Mouse (Mus musculus) ES-E14 (cell line): ENCODE data around the gene Retreg3. TPM values are rescaled to one million over a fixed set of nuclear protein-coding genes. Genes with fewer than 3 reads are reported as not detected.
A peak's percentile ranks its signal among the peaks of the same experiment; 100 is the strongest.

ENCODE experiments used
- DNase-seq: peaks from one replicate; pipeline ENCODE4 v3.0.0-alpha.2; 2013; ENCODE audit warnings: low read depth, low spot score
- H3K27ac ChIP-seq: 2 replicates; pipeline ENCODE4 v1.5.1; 2012; ENCODE audit warnings: low read depth, mild to moderate bottlenecking, low read length, moderate library complexity, mixed read lengths; ENCODE audit not compliant: poor library complexity, insufficient read depth, severe bottlenecking
- H3K36me3 ChIP-seq: 2 replicates; pipeline ENCODE4 v1.6.1; 2012; ENCODE audit warnings: mild to moderate bottlenecking, low read length, moderate library complexity, mixed read lengths; ENCODE audit not compliant: control insufficient read depth, poor library complexity, insufficient read depth, severe bottlenecking
- H3K4me1 ChIP-seq, 2 experiments: fragments of 150-350 bp in 1 of 2; sonication (generic) in 1 of 2; 2 replicates each; pipeline ENCODE4 v1.6.1; 2012; ENCODE audit warnings: low read length in 2 of 2, mild to moderate bottlenecking in 1 of 2, mixed read lengths in 1 of 2; ENCODE audit not compliant: control insufficient read depth in 2 of 2, insufficient read depth in 2 of 2, poor library complexity in 1 of 2
- H3K4me3 ChIP-seq, 2 experiments: fragments of 150-350 bp in 1 of 2; sonication (generic) in 1 of 2; 2 replicates each; pipeline ENCODE4 v1.5.1; 2012; ENCODE audit warnings: low read length in 2 of 2, low read depth in 1 of 2, mild to moderate bottlenecking in 1 of 2, mixed read lengths in 1 of 2; ENCODE audit not compliant: insufficient read depth in 1 of 2, poor library complexity in 1 of 2, severe bottlenecking in 1 of 2
- H3K9ac ChIP-seq: 2 replicates; pipeline ENCODE4 v1.6.1; 2012; ENCODE audit warnings: low read depth, mild to moderate bottlenecking, low read length, mixed read lengths; ENCODE audit not compliant: poor library complexity, insufficient read depth, severe bottlenecking
- H3K9me3 ChIP-seq: fragments of 150-350 bp; sonication (generic); 2 replicates; pipeline ENCODE4 v1.6.1; 2012; ENCODE audit warnings: low read depth, mild to moderate bottlenecking, low read length; ENCODE audit not compliant: control insufficient read depth, insufficient read depth
- CHD2 ChIP-seq: IDR thresholded peaks from 2 replicates; pipeline ENCODE4 v1.6.1; 2014; ENCODE audit warnings: mild to moderate bottlenecking, low read depth, low read length, inconsistent platforms
- HCFC1 ChIP-seq: IDR thresholded peaks from 2 replicates; pipeline ENCODE4 v1.6.1; 2012; ENCODE audit warnings: low read length, inconsistent platforms, borderline replicate concordance; ENCODE audit not compliant: insufficient read depth
- MAFK ChIP-seq: IDR thresholded peaks from 2 replicates; pipeline ENCODE4 v1.6.1; 2014; ENCODE audit warnings: mild to moderate bottlenecking, low read depth, low read length, inconsistent platforms; ENCODE audit not compliant: insufficient read depth
- ZC3H11A ChIP-seq: IDR thresholded peaks from 2 replicates; pipeline ENCODE4 v1.6.1; 2012; ENCODE audit warnings: low read depth, mild to moderate bottlenecking, inconsistent platforms, low read length, borderline replicate concordance
- ZNF384 ChIP-seq: IDR thresholded peaks from 2 replicates; pipeline ENCODE4 v1.6.1; 2012; ENCODE audit warnings: low read depth, low read length, inconsistent platforms
- in situ Hi-C, 2 experiments: fragments of 600-800 bp; cut with MboI; formaldehyde crosslinking; loops; one replicate each; pipeline ENCODE4 v1.15.1; 2025; ENCODE audit warnings: low sequenced_read_pairs in 2 of 2, inconsistent platforms in 1 of 2; ENCODE audit not compliant: unreplicated experiment in 2 of 2
- total RNA-seq: library from RNA; depleted of rRNA; stranded (reverse); fragments of 300-350 nt; gene quantifications from 2 replicates; pipeline ENCODE4 v1.2.3, GENCODE M21; 2012

The Retreg3 gene
- total RNA-seq, 1 experiment: 60.4 TPM

DNA sequence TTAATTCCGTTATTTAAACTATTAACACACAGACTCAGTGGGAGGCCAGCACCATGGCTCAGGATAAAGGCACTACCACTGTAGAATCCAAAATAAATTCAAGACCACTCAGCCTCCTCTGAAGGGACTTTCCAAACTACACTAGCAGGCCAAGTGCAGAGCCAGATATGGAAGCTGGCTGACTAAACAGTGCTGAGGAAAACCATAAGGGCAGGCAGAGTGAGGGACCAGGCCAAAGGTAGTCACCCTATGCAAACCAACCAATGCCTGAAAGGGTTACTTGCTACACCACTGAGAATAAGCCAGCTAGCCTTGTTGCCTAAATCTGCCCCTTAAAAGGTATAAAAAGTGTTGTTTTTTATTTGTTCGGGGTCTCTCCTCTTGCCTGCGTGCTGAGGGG, 7.5 kb downstream of the Retreg3 start:
- Histone ChIP-seq H3K9ac (no peak overlapping the region), H3K9me3 (no peaks in the 10 kb centered on the region), H3K27ac (peak overlapping the region; percentile 43; the same call in 1 of the 2 replicates), H3K4me1 (0 out of 4 replicates have a peak, but pooled peaks cover 0 to 2% of the 10 kb centered on the region in 2 experiments), H3K36me3 (peaks cover 3% of the 10 kb centered on the region; the same call in 1 of the 2 replicates), H3K4me3 (no peak overlapping the region)
- no peak for DNase-seq
- in situ Hi-C loops: no loop called here
- TF ChIP-seq HCFC1 (no peak), CHD2 (no peak), ZC3H11A (no peak), ZNF384 (no peak), MAFK (no peak)

DNA sequence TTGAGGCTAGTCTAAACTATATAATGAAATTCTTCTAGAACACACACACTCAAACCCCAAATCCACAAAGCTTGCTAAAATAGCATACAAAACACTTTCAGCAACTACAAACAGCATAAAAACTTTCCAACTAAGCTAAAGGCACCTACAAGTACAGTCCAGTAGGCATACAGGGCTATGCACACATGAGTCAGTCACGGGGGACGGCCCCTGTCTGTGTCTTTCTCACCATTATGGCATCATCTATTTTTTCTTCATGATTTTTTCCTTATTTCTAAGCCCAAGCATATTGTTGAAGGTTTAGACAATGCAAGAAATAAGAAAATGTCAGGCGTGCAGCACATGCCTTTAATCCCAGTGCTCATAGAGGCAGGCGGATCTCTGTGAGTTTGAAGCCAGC, 8.5 kb downstream of the Retreg3 start:
- no peak overlapping the region for H3K9ac ChIP-seq
- H3K9me3 ChIP-seq: no peaks in the 10 kb centered on the region
- no peak for DNase-seq
- H3K4me3 ChIP-seq: no peak overlapping the region
- TF ChIP-seq MAFK (no peak), HCFC1 (no peak)
- no peak overlapping the region for H3K27ac ChIP-seq
- H3K36me3 ChIP-seq: peaks cover 3% of the 10 kb centered on the region; the same call in 1 of the 2 replicates
- H3K4me1 ChIP-seq: 0 out of 4 replicates have a peak, but pooled peaks cover 0 to 2% of the 10 kb centered on the region in 2 experiments
- in situ Hi-C loops: no loop called here

DNA sequence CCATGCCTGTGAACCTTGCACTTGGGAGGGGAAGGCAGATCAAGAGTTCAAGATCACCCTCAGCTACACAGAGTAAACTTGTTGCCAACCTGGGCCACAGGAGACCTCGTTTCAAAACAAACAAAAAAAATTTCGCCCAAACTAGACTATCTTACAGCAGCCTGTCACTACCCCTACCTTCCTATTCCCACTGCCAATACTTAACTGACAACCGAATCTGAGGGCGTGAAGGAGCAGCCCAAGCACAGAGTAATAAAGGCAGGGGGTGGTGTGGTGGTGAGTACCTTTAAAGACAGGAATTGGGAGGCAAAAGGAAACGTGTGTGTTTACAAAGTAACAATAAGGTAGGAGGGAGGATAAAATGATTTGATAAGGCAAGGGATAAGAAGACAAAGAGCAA, 9.0 kb downstream of the Retreg3 start:
- Histone ChIP-seq H3K9ac (no peak overlapping the region), H3K9me3 (no peaks in the 10 kb centered on the region), H3K27ac (no peak overlapping the region), H3K4me3 (no peak overlapping the region), H3K36me3 (peaks cover 3% of the 10 kb centered on the region; the same call in 1 of the 2 replicates), H3K4me1 (0 out of 4 replicates have a peak, but pooled peaks cover 0 to 2% of the 10 kb centered on the region in 2 experiments)
- in situ Hi-C loops: no loop called here
- no peak for DNase-seq
- TF ChIP-seq ZC3H11A (no peak), MAFK (no peak), ZNF384 (no peak), HCFC1 (no peak), CHD2 (no peak)

DNA sequence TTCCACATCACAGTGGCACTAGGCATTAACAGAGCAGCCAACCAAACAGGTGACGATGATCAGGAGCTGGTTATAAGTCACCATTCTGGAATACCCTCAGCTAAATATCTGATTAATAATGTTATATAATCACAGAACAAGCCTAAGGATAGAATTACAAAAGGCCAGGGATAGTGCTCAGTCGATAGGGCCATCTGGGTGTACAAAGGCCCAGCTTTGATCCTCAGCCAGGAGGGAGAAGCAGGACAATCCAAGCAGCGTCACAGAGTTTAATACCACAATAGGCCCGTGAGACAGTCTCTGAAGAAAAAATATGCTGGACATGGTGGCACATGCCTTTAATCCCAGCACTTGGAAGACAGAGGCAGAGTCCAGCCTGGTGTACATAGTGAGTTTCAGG, 10.3 kb downstream of the Retreg3 start:
- Histone ChIP-seq H3K4me3 (no peak overlapping the region), H3K4me1 (0 out of 4 replicates have a peak, but pooled peaks cover 0 to 2% of the 10 kb centered on the region in 2 experiments), H3K9ac (no peak overlapping the region), H3K36me3 (peaks cover 3% of the 10 kb centered on the region; the same call in 1 of the 2 replicates), H3K9me3 (no peaks in the 10 kb centered on the region), H3K27ac (no peak overlapping the region)
- no peak for DNase-seq
- no peak for TF ChIP-seq MAFK
- no peak for TF ChIP-seq CHD2
- no peak for TF ChIP-seq ZC3H11A
- TF ChIP-seq ZNF384: no peak
- in situ Hi-C loops: no loop called here

DNA sequence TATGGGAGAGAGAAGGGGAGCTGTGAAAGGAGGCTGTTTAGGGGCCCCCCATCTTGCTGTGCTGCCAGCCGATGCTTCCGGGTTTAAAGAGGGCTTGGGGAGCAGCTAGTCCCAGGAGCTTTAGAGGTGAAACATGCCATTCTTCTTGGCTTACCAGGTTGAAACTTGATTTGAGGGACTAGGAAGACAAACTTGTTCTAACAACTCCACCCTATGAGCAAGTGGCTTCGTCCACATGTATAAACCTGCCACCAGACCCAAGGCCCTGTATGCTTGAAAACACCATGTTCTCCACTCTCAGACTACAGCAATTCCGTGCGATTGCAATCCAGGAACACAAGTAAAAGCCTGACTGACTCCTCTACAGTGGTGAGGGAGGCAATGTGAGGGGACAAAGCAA, 16.7 kb downstream of the Retreg3 start:
- no peak overlapping the region for H3K4me3 ChIP-seq
- in situ Hi-C loops: no loop called here
- no peak for DNase-seq
- peaks cover 22% of the 10 kb centered on the region for H3K36me3 ChIP-seq
- no peak overlapping the region for H3K9ac ChIP-seq
- no peaks in the 10 kb centered on the region for H3K9me3 ChIP-seq
- TF ChIP-seq ZNF384: no peak
- TF ChIP-seq ZC3H11A: no peak
- TF ChIP-seq MAFK: no peak
- TF ChIP-seq CHD2: no peak
- no peak for TF ChIP-seq HCFC1
- 0 out of 4 replicates have a peak, but pooled peaks cover 0 to 2% of the 10 kb centered on the region in 2 experiments for H3K4me1 ChIP-seq
- H3K27ac ChIP-seq: no peak overlapping the region
